Mouse (Mus musculus) myocyte (in vitro differentiated cells): ENCODE measurements at regions not wholly inside any gene's neighbourhood (a gene's known extent, or its start where the extent isn't known, plus 50 kb on each side); places are given as distances from the start of the nearest gene placed in this dataset.

ENCODE experiments used
- E2F4 ChIP-seq: IDR thresholded peaks from one replicate; pipeline ENCODE4 v1.6.1; 2011; ENCODE audit warnings: mild to moderate bottlenecking, control low read depth, moderate library complexity; ENCODE audit not compliant: insufficient read depth
- MAX ChIP-seq: IDR thresholded peaks from one replicate; pipeline ENCODE4 v1.6.1; 2011; ENCODE audit warnings: low read depth, mild to moderate bottlenecking, control low read depth
- MYOD1 ChIP-seq, 3 experiments: IDR thresholded peaks; one replicate each; pipeline ENCODE4 v1.6.1; 2011; ENCODE audit warnings: control low read depth in 2 of 3, low read depth in 2 of 3, mild to moderate bottlenecking in 2 of 3, moderate library complexity in 1 of 3; ENCODE audit not compliant: insufficient read length in 2 of 3, control insufficient read depth in 1 of 3
- MYOG ChIP-seq, 3 experiments: IDR thresholded peaks; one replicate each; pipeline ENCODE4 v1.6.1; 2011; ENCODE audit warnings: control low read depth in 2 of 3, low read depth in 2 of 3, mild to moderate bottlenecking in 2 of 3; ENCODE audit not compliant: insufficient read length in 2 of 3, control insufficient read depth in 1 of 3, insufficient read depth in 1 of 3
- POLR2A ChIP-seq: IDR thresholded peaks from one replicate; pipeline ENCODE4 v1.6.1; 2011; ENCODE audit warnings: low read depth, mild to moderate bottlenecking, control low read depth, moderate library complexity; ENCODE audit not compliant: insufficient read length
- POLR2AphosphoS2 ChIP-seq: IDR thresholded peaks from one replicate; pipeline ENCODE4 v1.6.1; 2011; ENCODE audit warnings: low read depth, control low read depth; ENCODE audit not compliant: insufficient read length
- TCF12 ChIP-seq: IDR thresholded peaks from one replicate; pipeline ENCODE4 v1.6.1; 2011; ENCODE audit warnings: mild to moderate bottlenecking, control low read depth; ENCODE audit not compliant: poor library complexity, insufficient read depth, severe bottlenecking
- TCF3 ChIP-seq: IDR thresholded peaks from one replicate; pipeline ENCODE4 v1.6.1; 2011; ENCODE audit warnings: low read depth, control low read depth; ENCODE audit not compliant: insufficient read length
- USF1 ChIP-seq: IDR thresholded peaks from one replicate; pipeline ENCODE4 v1.6.1; 2011; ENCODE audit warnings: low read depth, mild to moderate bottlenecking, control low read depth, moderate library complexity

DNA sequence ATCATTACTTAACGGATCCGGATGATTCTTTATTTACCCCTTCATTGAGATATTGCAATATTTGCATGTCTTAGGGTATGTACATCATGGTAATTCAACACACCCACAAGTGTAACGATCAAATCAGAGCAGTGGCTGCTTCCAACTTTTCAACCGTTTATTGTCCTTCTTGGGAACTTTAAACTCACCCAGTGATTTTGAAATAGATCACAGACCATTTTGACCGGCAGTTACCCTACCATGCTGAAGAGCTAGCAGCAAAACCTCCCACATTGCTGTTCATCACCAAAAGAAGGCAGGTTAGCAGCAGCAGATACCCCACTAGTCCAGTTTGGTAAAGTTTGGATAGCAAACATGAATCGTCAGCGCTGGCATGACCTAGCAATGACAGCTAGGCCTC, 130.2 kb upstream of the Nfe2l3 start:
- TF ChIP-seq POLR2A (no peak), E2F4 (no peak), POLR2AphosphoS2 (no peak), MAX (no peak), MYOG (IDR thresholded peaks at IDR 0.05; ENCODE audit: control insufficient read depth in 1 of 3, insufficient read depth in 1 of 3, insufficient read length in 2 of 3, low read depth in 2 of 3) (no peak), TCF3 (no peak), TCF12 (no peak), MYOD1 (IDR thresholded peaks at IDR 0.05; ENCODE audit: control insufficient read depth in 1 of 3, insufficient read length in 2 of 3, low read depth in 2 of 3) (no peak), USF1 (no peak)
